ENCODE assay signal across 8 mouse cellular contexts in genomic region chr6:14409772-14410171, GRCm38 (mm10).
DNase-seq lines count a peak whose midpoint lies in the region; ATAC-seq and TF ChIP-seq lines count a peak whose summit lies in the region.
"Had no signal": no experiment of that assay in that cellular context is flagged by ENCODE, and none has a peak within 500 bp of the region (broad histone marks: within the 10 kb centered on the region; RNA-seq: fewer than 3 reads in every experiment).

No protein-coding gene starts in this region.

- DNase-seq in 3T3-L1 (ENCODE audit: low read depth, low spot score) (peak; percentile 61), CH12.LX (ENCODE audit: extremely low read depth) (peak; percentile 0)
- DNase-seq in frontal cortex, postnatal 14 days (ENCODE audit: low spot score in 2 of 2) = peak; percentile 16 to 29
- DNase-seq in left cerebral cortex, adult 18-20 months (ENCODE audit: low spot score in 2 of 2) = peak; percentile 39 to 60
- DNase-seq in urinary bladder, postnatal 25 days (ENCODE audit: low spot score) = no peak
- no peak for DNase-seq in lung, postnatal 14 days

- H3K9ac ChIP-seq in CH12.LX (ENCODE audit: insufficient read depth, low read depth) = no peak overlapping the region
- H3K9ac ChIP-seq in kidney, embryonic 14.5 days (ENCODE audit: low read depth, low read length) = no peak overlapping the region
- H3K9ac ChIP-seq: heart, embryonic 15.5 days had no signal

- no peak for TF ChIP-seq EP300 in CH12.LX (IDR thresholded peaks at IDR 0.05; ENCODE audit: low read length)

- peaks cover 2% of the 10 kb centered on the region for H3K9me3 ChIP-seq in CH12.LX (replicated peaks; ENCODE audit: low read length)
- no peaks in the 10 kb centered on the region for H3K9me3 ChIP-seq in kidney, embryonic 14.5 days (ENCODE audit: control insufficient read depth, low read length)
- H3K9me3 ChIP-seq: heart, embryonic 15.5 days had no signal

- H3K4me3 ChIP-seq in CH12.LX (replicated peaks in 1 of 3; ENCODE audit: low read depth in 2 of 3, low read length in 2 of 3, poor library complexity in 1 of 3) = no peak overlapping the region
- no peak overlapping the region for H3K4me3 ChIP-seq in kidney, embryonic 14.5 days (ENCODE audit: low read length)
- H3K4me3 ChIP-seq: heart, embryonic 15.5 days had no signal

- H3K79me2 ChIP-seq in CH12.LX (replicated peaks; ENCODE audit: control insufficient read depth, extremely low read depth, insufficient read depth, poor library complexity, severe bottlenecking) = no peaks in the 10 kb centered on the region

- TF ChIP-seq CTCF in CH12.LX (conservative IDR thresholded peaks at IDR 0.05 in 1 of 2, IDR thresholded peaks at IDR 0.05 in 1 of 2; ENCODE audit: low read depth in 2 of 2, low read length in 2 of 2) = no peak

- no peak for TF ChIP-seq POLR2A in CH12.LX (IDR thresholded peaks at IDR 0.05; ENCODE audit: low read depth, low read length)

- dilution Hi-C loops in CH12.LX (cut with MboI; ENCODE audit: extremely low pct_ligation_motif_present, extremely low pct_unique_long_range_greater_than_20kb, low sequenced_read_pairs) = no loop called here

- WGBS in kidney, embryonic 14.5 days = 51% methylated on average over 4 of the region's 4 CpGs

- H3K27ac ChIP-seq in CH12.LX (ENCODE audit: insufficient read depth, low read depth) = no peak overlapping the region
- no peak overlapping the region for H3K27ac ChIP-seq in kidney, embryonic 14.5 days (ENCODE audit: low read depth, low read length)
- H3K27ac ChIP-seq: heart, embryonic 15.5 days had no signal

- no peak overlapping the region for H3K4me2 ChIP-seq in CH12.LX (ENCODE audit: insufficient read depth, low read depth, poor library complexity, severe bottlenecking)
- no peak overlapping the region for H3K4me2 ChIP-seq in kidney, embryonic 14.5 days (replicated peaks; ENCODE audit: low read depth, low read length)
- H3K4me2 ChIP-seq: heart, embryonic 15.5 days had no signal

- no peaks in the 10 kb centered on the region for H3K36me3 ChIP-seq in CH12.LX (replicated peaks in 1 of 2; ENCODE audit: control insufficient read depth in 1 of 2, insufficient read depth in 1 of 2, low read length in 1 of 2)
- H3K36me3 ChIP-seq in kidney, embryonic 14.5 days (ENCODE audit: control insufficient read depth, insufficient read depth, low read length) = no peaks in the 10 kb centered on the region
- H3K36me3 ChIP-seq: heart, embryonic 15.5 days had no signal

- TF ChIP-seq RAD21 in CH12.LX (IDR thresholded peaks at IDR 0.05; ENCODE audit: low read depth, low read length) = no peak

- H3K27me3 ChIP-seq in CH12.LX (replicated peaks) = no peaks in the 10 kb centered on the region
- no peaks in the 10 kb centered on the region for H3K27me3 ChIP-seq in kidney, embryonic 14.5 days (ENCODE audit: control insufficient read depth, insufficient read depth, low read length)
- H3K27me3 ChIP-seq: heart, embryonic 15.5 days had no signal

- ATAC-seq in kidney, embryonic 14.5 days (ENCODE audit: low FRiP score, low TSS enrichment) = no peak

- in situ Hi-C loops in CH12.LX (cut with MboI; ENCODE audit: low pct_ligation_motif_present, low pct_unique_long_range_greater_than_20kb, low sequenced_read_pairs) = no loop called here

- peaks cover 0 to 4% of the 10 kb centered on the region in 2 experiments; a peak in 1 of 4 replicates for H3K4me1 ChIP-seq in CH12.LX (ENCODE audit: control insufficient read depth in 1 of 2, insufficient read depth in 2 of 2)
- no peaks in the 10 kb centered on the region for H3K4me1 ChIP-seq in kidney, embryonic 14.5 days (ENCODE audit: control insufficient read depth, insufficient read depth, low read length)
- H3K4me1 ChIP-seq: heart, embryonic 15.5 days had no signal

TF ChIP-seq in CH12.LX, 34 proteins besides CTCF, POLR2A, EP300 and RAD21:
- TF ChIP-seq ETS1 (conservative IDR thresholded peaks at IDR 0.05; ENCODE audit: low read depth, low read length) = no peak
- TF ChIP-seq KAT2A (IDR thresholded peaks at IDR 0.05; ENCODE audit: insufficient replicate concordance, low read length) = no peak
- TF ChIP-seq SIN3A (IDR thresholded peaks at IDR 0.05; ENCODE audit: low read length) = no peak
- TF ChIP-seq MAX (IDR thresholded peaks at IDR 0.05; ENCODE audit: low read length) = no peak
- no peak for TF ChIP-seq MAZ (IDR thresholded peaks at IDR 0.05; ENCODE audit: low read depth, low read length)
- no peak for TF ChIP-seq ZKSCAN1 (IDR thresholded peaks at IDR 0.05; ENCODE audit: borderline replicate concordance, low read depth, low read length)
- TF ChIP-seq CHD1 (IDR thresholded peaks at IDR 0.05; ENCODE audit: low read depth, low read length) = no peak
- TF ChIP-seq HCFC1 (IDR thresholded peaks at IDR 0.05; ENCODE audit: low read depth, low read length) = no peak
- no peak for TF ChIP-seq ELF1 (IDR thresholded peaks at IDR 0.05; ENCODE audit: low read depth, low read length)
- no peak for TF ChIP-seq TCF12 (IDR thresholded peaks at IDR 0.05; ENCODE audit: low read depth, low read length)
- TF ChIP-seq NRF1 (IDR thresholded peaks at IDR 0.05; ENCODE audit: low read depth, low read length) = no peak
- no peak for TF ChIP-seq USF1 (IDR thresholded peaks at IDR 0.05; ENCODE audit: low read depth, low read length)
- no peak for TF ChIP-seq ZC3H11A (IDR thresholded peaks at IDR 0.05; ENCODE audit: low read depth, low read length)
- no peak for TF ChIP-seq TBP (conservative IDR thresholded peaks at IDR 0.05; ENCODE audit: low read depth, low read length)
- no peak for TF ChIP-seq GABPA (IDR thresholded peaks at IDR 0.05; ENCODE audit: insufficient replicate concordance, low read depth, low read length)
- TF ChIP-seq SMC3 (IDR thresholded peaks at IDR 0.05; ENCODE audit: low read depth, low read length) = no peak
- TF ChIP-seq BHLHE40 (IDR thresholded peaks at IDR 0.05; ENCODE audit: low read depth, low read length) = no peak

Comparison
In these comparisons a context has a peak if more than half of its experiments do, and no peak if none do; other contexts are left out.
1. DNase-seq: peak in 3T3-L1 (single experiment), CH12.LX (single experiment), frontal cortex, postnatal 14 days (2 of 2) and left cerebral cortex, adult 18-20 months (2 of 2); none in urinary bladder, postnatal 25 days (single experiment) and lung, postnatal 14 days (single experiment).